Mouse (Mus musculus): ENCODE measurements around the gene Saxo1. TPM values are rescaled to one million over a fixed set of nuclear protein-coding genes. Genes with fewer than 3 reads are reported as not detected.

The Saxo1 gene
- polyA plus RNA-seq (2015; fragmentation: Nextera tagmentation; extraction: Ambion mirVana): 0.11 TPM in 1 of 2 replicates, not detected in the other

GRCm38 (mm10) chr4:86558228-86558627 is at the start of gene Saxo1:
TSS of gene Saxo1 (minus strand) at chr4:86558328.
- Histone ChIP-seq H3K4me2 (no peak within 1 kb of the TSS), H3K9me3 (no peaks in the 10 kb centered on the region), H3K9ac (no peak within 1 kb of the TSS), H3K36me3 (no peaks in the 10 kb centered on the region), H3K27me3 (replicated peaks) (0 out of 2 replicates have a peak, but pooled peaks cover 15% of the 10 kb centered on the region), H3K4me1 (no peaks in the 10 kb centered on the region), H3K27ac (replicated peaks) (no peak within 1 kb of the TSS), H3K4me3 (no peak within 1 kb of the TSS)
- WGBS: 86% methylated on average over 7 of the region's 7 CpGs
- no peak for ATAC-seq (ENCODE audit: extremely low read depth, insufficient number of reproducible peaks, low FRiP score, low TSS enrichment)

GRCm38 (mm10) chr4:86591304-86591703 is 33.2 kb upstream of the Saxo1 start:
- H3K4me2 ChIP-seq: no peak overlapping the region
- ATAC-seq (ENCODE audit: extremely low read depth, insufficient number of reproducible peaks, low FRiP score, low TSS enrichment): no peak
- no peak overlapping the region for H3K9ac ChIP-seq
- H3K4me1 ChIP-seq: no peaks in the 10 kb centered on the region
- H3K27ac ChIP-seq (replicated peaks): no peak overlapping the region
- H3K9me3 ChIP-seq: no peaks in the 10 kb centered on the region
- WGBS: 91% methylated on average over 2 of the region's 2 CpGs
- H3K4me3 ChIP-seq: no peak overlapping the region
- H3K27me3 ChIP-seq (replicated peaks): no peaks in the 10 kb centered on the region
- H3K36me3 ChIP-seq: peaks cover 74% of the 10 kb centered on the region

GRCm38 (mm10) chr4:86588236-86588635 is 30.1 kb upstream of the Saxo1 start:
- H3K36me3 ChIP-seq: peaks cover 89% of the 10 kb centered on the region
- 90% methylated on average over 3 of the region's 3 CpGs for WGBS
- no peak overlapping the region for H3K4me2 ChIP-seq
- H3K4me3 ChIP-seq: no peak overlapping the region
- no peak overlapping the region for H3K9ac ChIP-seq
- ATAC-seq (ENCODE audit: extremely low read depth, insufficient number of reproducible peaks, low FRiP score, low TSS enrichment): no peak
- H3K27ac ChIP-seq (replicated peaks): no peak overlapping the region
- H3K27me3 ChIP-seq (replicated peaks): no peaks in the 10 kb centered on the region
- no peaks in the 10 kb centered on the region for H3K4me1 ChIP-seq
- no peaks in the 10 kb centered on the region for H3K9me3 ChIP-seq

GRCm38 (mm10) chr4:86580591-86580990 is 22.5 kb upstream of the Saxo1 start:
- H3K9me3 ChIP-seq: no peaks in the 10 kb centered on the region
- peaks cover 18% of the 10 kb centered on the region for H3K4me1 ChIP-seq
- no peak overlapping the region for H3K9ac ChIP-seq
- no peak overlapping the region for H3K4me2 ChIP-seq
- ATAC-seq (ENCODE audit: extremely low read depth, insufficient number of reproducible peaks, low FRiP score, low TSS enrichment): no peak
- no peak overlapping the region for H3K27ac ChIP-seq (replicated peaks)
- WGBS: 78% methylated on average over 3 of the region's 3 CpGs
- no peaks in the 10 kb centered on the region for H3K27me3 ChIP-seq (replicated peaks)
- H3K36me3 ChIP-seq: peaks cover 61% of the 10 kb centered on the region
- no peak overlapping the region for H3K4me3 ChIP-seq

GRCm38 (mm10) chr4:86580056-86580455 is 21.9 kb upstream of the Saxo1 start:
- ATAC-seq (ENCODE audit: extremely low read depth, insufficient number of reproducible peaks, low FRiP score, low TSS enrichment): no peak
- H3K9ac ChIP-seq: no peak overlapping the region
- H3K4me1 ChIP-seq: peaks cover 18% of the 10 kb centered on the region
- H3K27ac ChIP-seq (replicated peaks): no peak overlapping the region
- no peaks in the 10 kb centered on the region for H3K9me3 ChIP-seq
- no peaks in the 10 kb centered on the region for H3K27me3 ChIP-seq (replicated peaks)
- no peak overlapping the region for H3K4me3 ChIP-seq
- WGBS: 69% methylated on average over 4 of the region's 4 CpGs
- peaks cover 56% of the 10 kb centered on the region for H3K36me3 ChIP-seq
- H3K4me2 ChIP-seq: no peak overlapping the region

- H3K27me3 ChIP-seq (replicated peaks): no peaks in the 10 kb centered on the region
- no peaks in the 10 kb centered on the region for H3K9me3 ChIP-seq
- H3K36me3 ChIP-seq: peaks cover 27% of the 10 kb centered on the region
- H3K4me1 ChIP-seq: peaks cover 22% of the 10 kb centered on the region
- 6% methylated on average over 11 of the region's 11 CpGs for WGBS
- H3K4me3 ChIP-seq: peak overlapping the region; percentile 90
- peak overlapping the region; percentile 96 for H3K9ac ChIP-seq
- no peak for ATAC-seq (ENCODE audit: extremely low read depth, insufficient number of reproducible peaks, low FRiP score, low TSS enrichment)
- H3K27ac ChIP-seq (replicated peaks): peak overlapping the region; percentile 97
- peak overlapping the region; percentile 88 for H3K4me2 ChIP-seq
Observed at GRCm38 (mm10) chr4:86576630-86577225, 18.6 kb upstream of the Saxo1 start.

- peaks cover 27% of the 10 kb centered on the region for H3K36me3 ChIP-seq
- peak overlapping the region; percentile 90 for H3K4me3 ChIP-seq
- under 1% methylated on average over 20 of the region's 20 CpGs for WGBS
- no peak for ATAC-seq (ENCODE audit: extremely low read depth, insufficient number of reproducible peaks, low FRiP score, low TSS enrichment)
- peak overlapping the region; percentile 96 for H3K9ac ChIP-seq
- H3K27me3 ChIP-seq (replicated peaks): no peaks in the 10 kb centered on the region
- no peaks in the 10 kb centered on the region for H3K9me3 ChIP-seq
- peak overlapping the region; percentile 97 for H3K27ac ChIP-seq (replicated peaks)
- peak overlapping the region; percentile 88 for H3K4me2 ChIP-seq
- H3K4me1 ChIP-seq: peaks cover 22% of the 10 kb centered on the region
Observed at GRCm38 (mm10) chr4:86576120-86576541, 18.0 kb upstream of the Saxo1 start.

- Histone ChIP-seq H3K27ac (replicated peaks) (peak within 1 kb of the TSS; percentile 97), H3K36me3 (peaks cover 22% of the 10 kb centered on the region), H3K4me3 (peak within 1 kb of the TSS; percentile 90), H3K27me3 (replicated peaks) (no peaks in the 10 kb centered on the region), H3K9ac (peak within 1 kb of the TSS; percentile 96), H3K9me3 (no peaks in the 10 kb centered on the region), H3K4me2 (peak within 1 kb of the TSS; percentile 88), H3K4me1 (peaks cover 22% of the 10 kb centered on the region)
- under 1% methylated on average over 53 of the region's 53 CpGs for WGBS
- peak; percentile 89 for ATAC-seq (ENCODE audit: extremely low read depth, insufficient number of reproducible peaks, low FRiP score, low TSS enrichment)
Observed at GRCm38 (mm10) chr4:86575283-86575983, 17.3 kb upstream of the Saxo1 start, which contains the start of gene Rraga. TSS of gene Rraga (plus strand) at chr4:86575668.

- WGBS: 17% methylated on average over 6 of the region's 6 CpGs
- Histone ChIP-seq H3K27me3 (replicated peaks) (no peaks in the 10 kb centered on the region), H3K36me3 (peaks cover 17% of the 10 kb centered on the region), H3K27ac (replicated peaks) (peak overlapping the region; percentile 97), H3K4me2 (peak overlapping the region; percentile 88), H3K9me3 (no peaks in the 10 kb centered on the region), H3K9ac (peak overlapping the region; percentile 96), H3K4me1 (peaks cover 22% of the 10 kb centered on the region), H3K4me3 (peak overlapping the region; percentile 90)
- no peak for ATAC-seq (ENCODE audit: extremely low read depth, insufficient number of reproducible peaks, low FRiP score, low TSS enrichment)
Observed at GRCm38 (mm10) chr4:86574939-86575282, 16.8 kb upstream of the Saxo1 start.

GRCm38 (mm10) chr4:86561061-86561460 is 2.9 kb upstream of the Saxo1 start:
- 86% methylated on average over 3 of the region's 3 CpGs for WGBS
- H3K4me2 ChIP-seq: no peak overlapping the region
- 0 out of 2 replicates have a peak, but pooled peaks cover 8% of the 10 kb centered on the region for H3K27me3 ChIP-seq (replicated peaks)
- no peak overlapping the region for H3K4me3 ChIP-seq
- no peak for ATAC-seq (ENCODE audit: extremely low read depth, insufficient number of reproducible peaks, low FRiP score, low TSS enrichment)
- H3K27ac ChIP-seq (replicated peaks): no peak overlapping the region
- H3K9ac ChIP-seq: no peak overlapping the region
- H3K4me1 ChIP-seq: no peaks in the 10 kb centered on the region
- H3K9me3 ChIP-seq: no peaks in the 10 kb centered on the region
- no peaks in the 10 kb centered on the region for H3K36me3 ChIP-seq

GRCm38 (mm10) chr4:86559006-86559405 is 878 bp upstream of the Saxo1 start:
- Histone ChIP-seq H3K27ac (replicated peaks) (no peak overlapping the region), H3K36me3 (no peaks in the 10 kb centered on the region), H3K27me3 (replicated peaks) (0 out of 2 replicates have a peak, but pooled peaks cover 15% of the 10 kb centered on the region), H3K4me1 (no peaks in the 10 kb centered on the region), H3K4me3 (no peak overlapping the region), H3K9ac (no peak overlapping the region), H3K9me3 (no peaks in the 10 kb centered on the region), H3K4me2 (no peak overlapping the region)
- WGBS: 54% methylated on average over 4 of the region's 4 CpGs
- ATAC-seq (ENCODE audit: extremely low read depth, insufficient number of reproducible peaks, low FRiP score, low TSS enrichment): no peak

All from heart, embryonic 13.5 days (tissue).